Mouse (Mus musculus) left cerebral cortex, postnatal 25 days (tissue): ENCODE measurements at regions not wholly inside any gene's neighbourhood (a gene's known extent, or its start where the extent isn't known, plus 50 kb on each side); places are given as distances from the start of the nearest gene placed in this dataset.

ENCODE experiments used
- DNase-seq, 2 experiments: peaks; one replicate each; pipeline ENCODE4 v3.0.0; 2022; ENCODE audit warnings: low spot score in 2 of 2, mixed read lengths in 1 of 2
- intact Hi-C: fragments of 180-260 bp; cut with DNase I; formaldehyde crosslinking; loops from one replicate; pipeline ENCODE4 v1.15.1; 2025

GRCm38 (mm10) chr1:119364901-119365300 is 57.1 kb downstream of the Inhbb start:
- DNase-seq: no peak
- intact Hi-C loops: no loop called here

GRCm38 (mm10) chr1:119358096-119358495 is 64.0 kb downstream of the Inhbb start:
- no peak for DNase-seq
- intact Hi-C loops: no loop called here

GRCm38 (mm10) chr1:119356916-119357315 is 65.1 kb downstream of the Inhbb start:
- intact Hi-C loops: no loop called here
- DNase-seq: no peak

GRCm38 (mm10) chr1:119355456-119355855 is 66.6 kb downstream of the Inhbb start:
- DNase-seq: no peak
- intact Hi-C loops: no loop called here

GRCm38 (mm10) chr1:119351567-119351966 is 70.5 kb downstream of the Inhbb start:
- intact Hi-C loops: no loop called here
- DNase-seq: no peak

GRCm38 (mm10) chr1:119350846-119351245 is 71.2 kb downstream of the Inhbb start:
- no peak for DNase-seq
- intact Hi-C loops: no loop called here

GRCm38 (mm10) chr1:119350296-119350695 is 71.8 kb downstream of the Inhbb start:
- no peak for DNase-seq
- intact Hi-C loops: no loop called here

- DNase-seq: no peak
These were observed 73.4 kb downstream of the Inhbb start for GRCm38 (mm10) chr1:119348456-119349208.

GRCm38 (mm10) chr1:119347749-119348148 is 74.3 kb downstream of the Inhbb start:
- intact Hi-C loops: loop anchor here (5.0 kb wide), 1 partner anchor 75 kb away; the partner anchor contains the start of gene Inhbb
- DNase-seq: no peak

More at GRCm38 (mm10) chr1:119348456-119349208, 73.4 kb downstream of the Inhbb start:
- intact Hi-C loops: loop anchor here (5.0 kb wide), 1 partner anchor 74 kb away; the partner anchor contains the start of gene Inhbb

- intact Hi-C loops: loop anchor here (5.0 kb wide), 1 partner anchor 76 kb away; the partner anchor contains the start of gene Inhbb
- DNase-seq: no peak
These were observed 75.4 kb downstream of the Inhbb start for GRCm38 (mm10) chr1:119346634-119347155.

GRCm38 (mm10) chr1:119345115-119345791 is 76.8 kb downstream of the Inhbb start:
- DNase-seq: no peak
- intact Hi-C loops: loop anchor here (5.0 kb wide), 1 partner anchor 77 kb away; the partner anchor contains the start of gene Inhbb

GRCm38 (mm10) chr1:119344046-119344445 is 78.0 kb downstream of the Inhbb start:
- no peak for DNase-seq
- intact Hi-C loops: no loop called here

- intact Hi-C loops: no loop called here
- DNase-seq: no peak
These were observed 86.9 kb downstream of the Inhbb start for GRCm38 (mm10) chr1:119335171-119335570.

- no peak for DNase-seq
- intact Hi-C loops: no loop called here
These were observed 91.2 kb downstream of the Inhbb start for GRCm38 (mm10) chr1:119330751-119331326.

GRCm38 (mm10) chr1:119329693-119330434 is 92.2 kb downstream of the Inhbb start:
- no peak for DNase-seq
- intact Hi-C loops: no loop called here

- intact Hi-C loops: no loop called here
- DNase-seq: peak; percentile 11 to 46
These were observed 92.9 kb downstream of the Inhbb start for GRCm38 (mm10) chr1:119328921-119329692.

- intact Hi-C loops: no loop called here
- DNase-seq: no peak
These were observed 97.5 kb downstream of the Inhbb start for GRCm38 (mm10) chr1:119324551-119324950.

GRCm38 (mm10) chr1:119322279-119322995 is 99.6 kb downstream of the Inhbb start:
- no peak for DNase-seq

More at GRCm38 (mm10) chr1:119322279-119322995, 99.6 kb downstream of the Inhbb start:
- intact Hi-C loops: no loop called here
